Mouse (Mus musculus): ENCODE data around the gene Arid1b.

- no peak for TF ChIP-seq CTCF (IDR thresholded peaks at IDR 0.05; ENCODE audit: extremely low read depth, insufficient read length, insufficient replicate concordance, low read depth, low read length)
- TF ChIP-seq POLR2A (IDR thresholded peaks at IDR 0.05; ENCODE audit: low read depth, low read length) = no peak
Measured at GRCm38 (mm10) chr17:5269302-5269701, 275.2 kb downstream of the Arid1b start.

All from small intestine, adult 2 months (tissue).